Mouse (Mus musculus) heart, postnatal 0 days (tissue): ENCODE data around the gene Atp6v0d1. TPM values are rescaled to one million over a fixed set of nuclear protein-coding genes. Genes with fewer than 3 reads are reported as not detected.
A peak's percentile ranks its signal among the peaks of the same experiment; 100 is the strongest.

ENCODE experiments used
- ATAC-seq: fragments of 200-750 bp; cut with Nextera tagmentation; 2 replicates; pipeline ENCODE4 v1.8.0; 2017; ENCODE audit warnings: low read depth, moderate number of reproducible peaks, moderate library complexity; ENCODE audit not compliant: insufficient read depth
- DNase-seq: peaks from one replicate; pipeline ENCODE4 v3.0.0-alpha.2; 2016; ENCODE audit warnings: low spot score
- H3K27ac ChIP-seq: fragments of 300-500 bp; sonication (generic); 2 replicates; pipeline ENCODE4 v1.5.1; 2014; ENCODE audit warnings: low read depth, mild to moderate bottlenecking
- H3K27me3 ChIP-seq: fragments of 300-500 bp; sonication (generic); 2 replicates; pipeline ENCODE4 v1.6.1; 2014; ENCODE audit warnings: low read length, mixed read lengths; ENCODE audit not compliant: control insufficient read depth, insufficient read depth
- H3K36me3 ChIP-seq: fragments of 300-500 bp; sonication (generic); replicated peaks from 2 replicates; pipeline ENCODE4 v1.6.1; 2014; ENCODE audit warnings: low read length, mixed read lengths; ENCODE audit not compliant: control insufficient read depth, insufficient read depth
- H3K4me1 ChIP-seq: fragments of 300-500 bp; sonication (generic); 2 replicates; pipeline ENCODE4 v1.6.1; 2014; ENCODE audit warnings: antibody characterized with exemption; ENCODE audit not compliant: control insufficient read depth, insufficient read depth
- H3K4me2 ChIP-seq: fragments of 300-500 bp; sonication (generic); 2 replicates; pipeline ENCODE4 v1.6.1; 2014; ENCODE audit warnings: low read depth, mild to moderate bottlenecking, low read length, moderate library complexity
- H3K4me3 ChIP-seq: fragments of 300-500 bp; sonication (generic); 2 replicates; pipeline ENCODE4 v1.5.1; 2014; ENCODE audit warnings: low read depth, low read length
- H3K9ac ChIP-seq: fragments of 300-500 bp; sonication (generic); replicated peaks from 2 replicates; pipeline ENCODE4 v1.6.1; 2014; ENCODE audit warnings: low read depth, low read length, mixed read lengths
- H3K9me3 ChIP-seq: fragments of 300-500 bp; sonication (generic); replicated peaks from 2 replicates; pipeline ENCODE4 v1.6.1; 2016; ENCODE audit warnings: low read length; ENCODE audit not compliant: control insufficient read depth
- CTCF ChIP-seq: IDR thresholded peaks from 2 replicates; pipeline ENCODE4 v1.5.1; 2016; ENCODE audit warnings: antibody characterized with exemption, control low read depth, low read depth
- EP300 ChIP-seq: IDR thresholded peaks from 2 replicates; pipeline ENCODE4 v1.6.1; 2016; ENCODE audit warnings: antibody characterized with exemption, low read depth
- WGBS: fragments of 180-500 bp; shearing (Covaris S2); extraction: QIAGEN DNeasy Blood & Tissue Kit; methylation state at CpG from one replicate; pipeline ENCODE4 v1.1.7; 2014; 5-methylcytosine and 5-hydroxymethylcytosine counted together
- polyA plus RNA-seq: library from polyadenylated mRNA; unstranded; fragments of >200 nt; fragmentation: Nextera tagmentation; extraction: Ambion mirVana; gene quantifications from 2 replicates; pipeline ENCODE4 v1.2.1, GENCODE M21; 2015
- total RNA-seq: library from RNA; depleted of rRNA; stranded (reverse); fragments of >200 nt; gene quantifications from 2 replicates; pipeline ENCODE4 v1.2.3, GENCODE M21; 2014; ENCODE audit warnings: low replicate concordance

Atp6v0d1 gene
- total and polyA plus RNA-seq, 2 experiments from 2014 or later = 57.5 to 60.8 TPM

DNA sequence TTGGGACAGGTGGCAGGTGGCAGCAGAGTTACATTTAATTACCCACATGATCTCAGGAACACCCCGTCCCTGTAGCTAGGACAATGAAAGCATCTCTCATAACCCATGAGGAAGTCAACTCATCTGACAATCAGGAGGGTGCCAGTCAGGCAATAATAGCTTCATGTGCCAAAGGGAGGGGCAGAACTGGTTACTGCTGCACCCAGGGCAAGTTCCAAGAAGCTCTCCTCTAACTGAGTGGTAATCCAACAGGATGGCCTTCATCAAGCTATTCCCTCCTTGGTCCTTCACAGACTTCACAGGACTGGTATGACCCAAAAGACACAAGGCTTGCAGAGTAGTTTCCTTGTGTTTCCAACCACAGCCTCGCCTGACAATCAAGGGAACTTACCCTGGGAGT lies 15.8 kb downstream of the Atp6v0d1 start:
- DNase-seq = no peak
- ATAC-seq = no peak
- no peak overlapping the region for H3K4me3 ChIP-seq
- no peaks in the 10 kb centered on the region for H3K36me3 ChIP-seq
- peaks cover 18% of the 10 kb centered on the region for H3K4me1 ChIP-seq
- no peaks in the 10 kb centered on the region for H3K9me3 ChIP-seq
- TF ChIP-seq EP300 = no peak
- TF ChIP-seq CTCF = no peak
- no peaks in the 10 kb centered on the region for H3K27me3 ChIP-seq
- 86% methylated on average over 2 of the region's 2 CpGs for WGBS
- H3K27ac ChIP-seq = no peak overlapping the region
- no peak overlapping the region for H3K9ac ChIP-seq
- H3K4me2 ChIP-seq = no peak overlapping the region

- Histone ChIP-seq H3K27ac (no peak overlapping the region), H3K36me3 (no peaks in the 10 kb centered on the region), H3K4me3 (no peak overlapping the region), H3K9me3 (no peaks in the 10 kb centered on the region), H3K4me2 (no peak overlapping the region), H3K27me3 (no peaks in the 10 kb centered on the region), H3K9ac (no peak overlapping the region), H3K4me1 (peaks cover 24% of the 10 kb centered on the region)
- 77% methylated on average over 1 of the region's 1 CpGs for WGBS
- DNase-seq (no peak), ATAC-seq (no peak)
- TF ChIP-seq CTCF (no peak), EP300 (no peak)
Measured at GRCm38 (mm10) chr8:105549506-105549905, 16.3 kb downstream of the Atp6v0d1 start.

DNA sequence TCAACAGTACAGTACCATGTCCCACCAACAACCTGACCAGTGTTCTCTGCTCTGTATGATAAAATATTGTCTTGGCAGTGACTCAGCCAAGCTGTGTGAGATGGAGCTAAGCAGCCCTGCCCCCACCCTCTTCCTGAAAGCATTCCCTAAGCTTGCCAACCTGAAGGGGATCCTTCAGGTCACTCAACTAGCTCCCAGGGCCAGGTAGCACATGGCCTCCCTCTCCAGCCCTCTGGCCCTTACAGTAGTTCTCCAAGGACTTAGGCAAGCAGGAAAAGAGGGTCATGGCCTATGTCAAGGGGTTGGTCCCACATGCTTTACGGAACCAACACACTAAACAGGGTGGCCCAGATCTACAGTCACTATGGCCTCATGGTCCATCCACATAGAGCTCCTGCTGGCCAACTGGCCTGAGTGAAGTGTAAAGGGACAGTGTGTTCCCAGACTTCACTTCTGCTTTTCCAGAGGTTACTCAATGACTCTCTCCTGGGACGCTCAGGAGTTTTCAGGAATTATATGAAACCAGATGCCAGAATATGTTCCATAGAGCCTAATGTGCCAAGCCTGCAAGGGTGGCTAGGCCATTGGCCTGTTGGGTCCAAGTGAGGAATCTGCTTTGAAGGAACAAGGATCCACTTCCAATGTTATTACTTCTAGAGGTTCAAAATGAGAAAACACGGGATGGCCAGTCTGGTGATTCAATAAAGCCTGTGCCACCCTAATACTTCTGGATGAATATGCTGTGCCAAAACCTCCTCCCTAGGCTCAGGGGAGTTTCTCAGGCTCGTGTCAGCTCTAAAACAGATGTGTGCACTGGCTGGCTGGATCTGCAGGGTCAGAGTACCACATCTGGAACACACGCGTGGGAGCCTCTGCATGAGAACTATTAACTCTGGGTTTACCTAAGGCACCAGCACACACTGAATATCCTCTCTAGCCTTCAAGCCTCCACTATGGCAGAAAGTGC lies 19.2 kb downstream of the Atp6v0d1 start:
- Histone ChIP-seq H3K27me3 (no peaks in the 10 kb centered on the region), H3K36me3 (peaks cover 4% of the 10 kb centered on the region), H3K27ac (no peak overlapping the region), H3K9me3 (no peaks in the 10 kb centered on the region), H3K9ac (no peak overlapping the region), H3K4me2 (no peak overlapping the region), H3K4me1 (peaks cover 36% of the 10 kb centered on the region), H3K4me3 (no peak overlapping the region)
- no peak for TF ChIP-seq EP300
- TF ChIP-seq CTCF = no peak
- DNase-seq (no peak), ATAC-seq (no peak)
- 79% methylated on average over 6 of the region's 6 CpGs for WGBS

DNA sequence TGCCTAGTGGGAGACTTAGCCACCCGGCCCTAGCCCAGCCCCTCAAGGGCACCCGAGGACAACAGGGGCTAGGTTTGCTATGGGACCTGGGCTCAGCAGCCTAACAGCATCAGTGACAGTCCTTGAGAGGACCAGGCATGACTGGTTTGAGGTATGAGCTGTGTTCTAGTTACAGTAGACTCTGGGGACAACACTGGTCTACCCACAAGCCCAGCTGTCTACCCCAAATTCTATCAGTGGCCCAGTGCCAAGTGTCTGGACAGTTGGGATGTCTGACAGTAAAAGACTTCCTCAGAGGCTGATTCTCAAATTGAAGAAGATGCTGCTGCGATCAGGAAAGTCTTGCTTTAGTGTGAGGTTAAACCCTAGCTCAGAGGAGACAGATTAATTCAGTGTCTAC lies 20.6 kb downstream of the Atp6v0d1 start:
- 53% methylated on average over 3 of the region's 3 CpGs for WGBS
- peaks cover 5% of the 10 kb centered on the region for H3K36me3 ChIP-seq
- no peak overlapping the region for H3K9ac ChIP-seq
- no peak overlapping the region for H3K4me2 ChIP-seq
- H3K27ac ChIP-seq = peak overlapping the region; percentile 41; the same call in 1 of the 2 replicates
- TF ChIP-seq EP300 (no peak), CTCF (no peak)
- no peaks in the 10 kb centered on the region for H3K27me3 ChIP-seq
- ATAC-seq = no peak
- DNase-seq = no peak
- no peak overlapping the region for H3K4me3 ChIP-seq
- no peaks in the 10 kb centered on the region for H3K9me3 ChIP-seq
- peaks cover 36% of the 10 kb centered on the region for H3K4me1 ChIP-seq

GRCm38 (mm10) chr8:105544544-105545205 lies 21.2 kb downstream of the Atp6v0d1 start:
- 39% methylated on average over 7 of the region's 7 CpGs for WGBS

More at GRCm38 (mm10) chr8:105544544-105545205, 21.2 kb downstream of the Atp6v0d1 start:
- no peak overlapping the region for H3K4me3 ChIP-seq
- H3K9ac ChIP-seq = no peak overlapping the region
- H3K9me3 ChIP-seq = no peaks in the 10 kb centered on the region
- ATAC-seq (peak; percentile 31; the same call in 1 of the 2 replicates), DNase-seq (peak; percentile 33)
- H3K4me2 ChIP-seq = no peak overlapping the region
- peak overlapping the region; percentile 41 for H3K27ac ChIP-seq
- H3K36me3 ChIP-seq = peaks cover 6% of the 10 kb centered on the region
- no peaks in the 10 kb centered on the region for H3K27me3 ChIP-seq
- TF ChIP-seq EP300 (no peak), CTCF (no peak)
- peaks cover 36% of the 10 kb centered on the region for H3K4me1 ChIP-seq
